Mouse (Mus musculus): ENCODE results near the gene Sppl3.
"Not testable (repeated sequence)": the region's sequence is repeated elsewhere in the genome, so short reads cannot be mapped to it uniquely, and the experiment has no call there.

The Sppl3 gene

DNA sequence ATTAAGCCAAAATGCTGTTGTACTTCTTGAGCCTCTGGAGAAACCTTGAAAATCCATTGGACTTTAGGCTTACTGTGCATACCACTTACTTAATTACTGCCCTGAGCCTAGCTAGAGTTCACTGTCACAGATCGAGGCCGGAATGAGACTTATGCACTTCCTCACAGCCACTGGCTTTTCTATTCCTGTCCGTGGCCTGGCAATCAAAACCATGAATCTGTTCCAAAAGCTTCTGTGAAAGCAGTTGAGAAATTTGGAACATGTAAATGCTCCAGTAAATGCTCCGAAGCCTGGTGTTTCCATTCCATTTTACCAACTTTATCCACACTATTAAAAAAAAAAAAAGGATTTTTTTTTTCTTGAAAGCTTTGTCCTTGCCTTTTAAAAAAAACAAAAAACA, 29.8 kb downstream of the Sppl3 start:
- no peak for DNase-seq (ENCODE audit: low spot score)

DNA sequence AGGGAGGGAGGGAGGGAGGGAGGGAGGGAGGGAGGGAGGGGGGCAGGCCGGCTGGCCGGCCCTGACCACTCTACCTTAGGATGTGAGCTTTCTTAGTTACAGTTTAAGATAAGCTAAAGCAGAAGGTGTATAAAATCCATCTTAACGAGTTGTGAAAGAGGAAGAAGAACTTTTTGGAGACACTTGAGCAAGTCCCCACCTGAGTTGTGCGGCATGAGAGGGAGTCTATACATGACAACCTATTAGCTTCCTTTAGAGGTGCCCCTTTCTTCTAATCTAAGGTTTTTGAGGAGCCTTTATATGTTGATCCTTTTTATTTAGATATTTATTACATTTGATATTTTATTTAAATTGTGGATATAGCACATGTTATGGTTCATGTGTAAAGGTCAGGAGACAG, 32.7 kb downstream of the Sppl3 start:
- DNase-seq (ENCODE audit: low spot score) = no peak

DNA sequence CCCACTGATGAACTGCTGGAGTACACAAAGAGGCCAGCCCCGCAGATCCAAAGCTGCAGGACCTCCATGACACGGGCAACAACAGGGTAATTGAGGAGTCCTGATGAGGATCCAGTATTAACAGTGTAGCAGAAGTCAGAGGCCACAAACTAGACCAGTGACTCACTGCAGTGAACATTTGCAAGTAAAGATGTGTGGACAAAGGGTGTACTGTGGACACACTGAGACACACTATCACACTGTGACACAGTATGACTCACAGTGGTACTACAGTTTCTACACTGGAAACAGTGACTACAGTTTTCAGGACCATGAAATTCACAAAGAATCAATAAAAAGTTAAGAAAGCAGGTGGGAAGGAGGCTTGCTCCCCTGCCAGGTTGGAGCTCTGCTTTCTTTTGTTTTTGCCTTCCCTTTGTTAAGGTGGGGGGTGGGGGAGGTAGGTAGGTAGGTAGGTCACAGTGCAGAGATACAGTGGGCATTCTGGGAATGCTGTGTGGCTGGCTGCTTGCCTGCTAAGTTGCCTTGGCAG, 34.3 kb downstream of the Sppl3 start:
- DNase-seq (ENCODE audit: low spot score) = no peak

DNA sequence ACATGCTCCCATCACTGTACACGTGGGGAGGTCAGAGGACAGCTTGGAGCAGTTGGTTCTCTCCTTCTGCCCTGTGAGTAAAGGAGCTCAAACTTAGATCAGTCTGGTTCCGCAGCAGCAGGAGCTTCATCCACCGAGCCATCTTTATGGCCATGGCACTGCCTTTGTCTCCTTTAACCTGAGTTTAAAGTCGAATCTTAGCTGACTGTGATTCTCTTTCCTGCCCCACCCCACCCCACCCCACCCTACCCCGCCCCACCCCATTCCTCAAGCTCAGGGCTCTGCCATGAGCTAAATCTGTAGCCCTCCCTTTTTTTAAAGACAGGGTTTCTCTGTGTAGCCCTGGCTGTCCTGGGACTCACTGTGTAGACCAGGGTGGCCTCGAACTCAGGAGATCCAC, 38.8 kb downstream of the Sppl3 start:
- no peak for DNase-seq (ENCODE audit: low spot score)

DNA sequence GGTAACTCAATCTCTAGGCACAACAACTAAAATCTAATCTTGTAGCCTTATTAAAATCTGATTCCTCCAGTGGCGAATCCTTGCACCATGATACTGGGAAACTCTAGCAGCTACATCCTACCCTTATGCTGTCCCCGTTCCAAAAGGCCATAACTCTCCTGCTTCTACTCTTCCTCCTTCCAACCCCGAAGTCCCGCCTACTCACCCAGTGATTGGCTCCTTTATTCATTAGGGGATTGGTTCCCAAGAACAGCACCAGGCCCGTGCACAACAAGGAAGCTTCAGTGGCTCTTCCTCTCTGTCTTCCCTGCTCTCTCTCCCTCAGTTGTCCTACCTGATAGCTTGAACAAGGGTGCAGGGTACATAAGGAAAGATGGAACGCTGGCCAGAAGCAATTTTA, 39.8 kb downstream of the Sppl3 start:
- DNase-seq (ENCODE audit: low spot score) = no peak

DNA sequence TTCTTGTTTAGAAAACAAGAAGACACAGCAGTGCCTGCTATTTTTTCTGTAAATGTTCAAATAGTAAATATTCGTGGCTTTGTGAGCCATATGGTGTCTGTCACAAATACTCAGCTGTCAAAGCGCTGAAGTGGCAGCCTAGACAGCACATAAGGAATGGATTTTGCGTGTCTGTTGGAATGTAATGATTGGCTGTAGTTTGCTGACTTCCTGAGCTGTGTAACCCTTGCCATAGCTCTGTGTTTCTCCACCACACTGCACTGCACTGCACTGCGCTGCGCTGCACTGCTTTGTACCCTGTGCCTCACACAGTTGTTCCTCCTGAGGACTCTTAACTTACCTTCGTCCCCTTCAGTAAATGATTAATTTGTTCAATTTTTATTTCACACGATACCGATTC, 41.6 kb downstream of the Sppl3 start:
- DNase-seq (ENCODE audit: low spot score) = no peak

DNA sequence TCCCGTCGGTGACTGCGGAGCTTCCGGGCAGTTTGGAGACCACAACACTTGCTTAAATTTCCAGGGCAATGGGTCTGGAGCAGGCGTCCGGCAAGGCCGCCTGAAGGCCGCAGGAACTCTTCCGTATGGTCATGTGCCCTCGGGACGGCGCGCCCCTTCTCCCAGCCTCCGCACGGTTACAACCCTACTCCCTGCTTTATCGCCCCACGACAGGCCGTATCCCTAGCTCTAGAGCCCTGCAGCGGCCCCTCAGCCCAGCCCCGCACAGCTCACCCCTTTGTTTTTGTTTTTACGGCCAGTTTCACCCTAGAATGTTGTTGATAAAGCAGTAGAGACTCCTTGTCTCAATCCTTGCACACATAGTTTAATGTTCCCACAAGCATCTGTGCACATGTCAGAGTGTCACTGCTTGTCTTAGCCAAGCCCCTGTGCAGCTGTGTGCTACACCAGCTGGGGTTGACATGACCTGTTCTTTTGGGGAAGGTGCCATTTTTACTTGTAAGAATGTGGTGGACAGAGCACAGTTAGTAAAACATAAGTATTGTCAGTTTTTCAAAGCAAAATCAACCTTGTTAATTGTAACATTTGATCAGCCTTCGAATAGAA, 43.0 kb downstream of the Sppl3 start:
- DNase-seq (ENCODE audit: low spot score) = no peak

DNA sequence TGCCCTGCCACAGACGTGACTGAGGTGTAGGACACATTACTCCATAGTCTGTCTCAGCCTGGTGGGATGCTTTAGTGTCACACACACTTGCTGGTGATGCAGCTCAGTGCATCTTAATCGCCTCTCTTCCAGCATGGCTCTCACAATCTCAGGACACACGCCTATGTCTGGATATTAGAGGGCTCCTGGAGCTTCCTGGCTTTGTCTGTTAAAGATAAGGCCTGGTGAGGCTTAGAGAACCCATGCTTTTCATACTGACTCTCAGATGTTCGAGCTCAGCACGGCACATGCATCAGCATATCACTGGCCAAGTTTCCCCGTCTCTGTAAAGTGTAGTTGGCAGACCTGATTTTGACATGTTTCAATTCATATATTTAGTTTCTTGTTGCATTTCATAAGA, 44.5 kb downstream of the Sppl3 start:
- DNase-seq (ENCODE audit: low spot score) = no peak

DNA sequence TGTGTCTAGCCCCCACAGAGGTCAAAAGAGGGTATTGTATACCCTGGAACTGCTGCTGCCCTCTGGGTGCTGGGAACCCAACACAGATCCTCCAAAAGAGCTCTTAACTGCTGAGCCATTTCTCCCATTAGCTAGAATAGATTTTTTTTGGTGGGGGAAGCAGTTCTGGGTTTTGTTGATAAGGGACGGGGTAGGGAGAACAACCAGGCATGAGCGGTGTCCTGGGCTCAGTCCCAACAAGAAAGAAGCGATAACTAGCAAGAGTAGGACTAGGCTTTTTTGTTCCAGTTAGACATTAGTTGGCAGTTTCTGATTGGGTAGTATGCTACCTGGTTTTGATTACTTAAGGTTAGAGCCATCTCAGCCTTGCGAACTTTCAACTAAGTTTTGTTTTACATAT, 46.2 kb downstream of the Sppl3 start:
- no peak for DNase-seq (ENCODE audit: low spot score)

DNA sequence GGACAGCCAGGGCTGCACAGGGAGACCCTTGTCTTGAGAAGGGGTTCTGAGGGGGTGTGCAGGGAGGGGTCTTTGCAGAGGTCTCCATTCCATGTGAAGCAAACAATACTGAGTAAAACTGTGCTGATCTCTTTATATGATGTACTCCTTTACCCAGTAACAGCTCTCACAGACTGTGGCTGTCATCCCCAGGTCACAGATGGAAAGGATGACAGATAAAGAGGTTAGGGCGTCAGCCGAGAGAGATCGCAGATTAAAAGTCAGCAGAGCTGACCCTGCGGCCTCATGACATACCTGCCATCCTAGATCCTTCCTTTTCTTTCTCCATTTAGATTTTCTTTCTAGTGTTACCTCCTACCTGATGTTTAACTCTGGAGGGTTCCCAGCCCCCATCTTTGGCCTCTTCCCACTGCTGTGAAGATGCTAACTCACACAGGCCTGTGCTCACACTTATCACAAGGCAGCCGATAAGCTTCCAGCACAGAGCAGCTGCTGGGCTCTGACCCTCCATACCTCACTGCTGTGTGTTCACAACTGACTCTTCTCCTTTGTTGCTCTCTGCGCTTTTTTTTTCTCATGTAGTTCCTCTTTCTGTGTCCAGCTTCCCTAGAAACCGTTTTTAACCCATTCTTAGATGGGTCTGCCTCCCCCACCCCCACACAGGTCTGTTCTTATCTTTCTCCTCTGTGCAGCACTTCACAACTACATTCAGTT, 47.8 kb downstream of the Sppl3 start:
- DNase-seq (ENCODE audit: low spot score) = no peak

DNA sequence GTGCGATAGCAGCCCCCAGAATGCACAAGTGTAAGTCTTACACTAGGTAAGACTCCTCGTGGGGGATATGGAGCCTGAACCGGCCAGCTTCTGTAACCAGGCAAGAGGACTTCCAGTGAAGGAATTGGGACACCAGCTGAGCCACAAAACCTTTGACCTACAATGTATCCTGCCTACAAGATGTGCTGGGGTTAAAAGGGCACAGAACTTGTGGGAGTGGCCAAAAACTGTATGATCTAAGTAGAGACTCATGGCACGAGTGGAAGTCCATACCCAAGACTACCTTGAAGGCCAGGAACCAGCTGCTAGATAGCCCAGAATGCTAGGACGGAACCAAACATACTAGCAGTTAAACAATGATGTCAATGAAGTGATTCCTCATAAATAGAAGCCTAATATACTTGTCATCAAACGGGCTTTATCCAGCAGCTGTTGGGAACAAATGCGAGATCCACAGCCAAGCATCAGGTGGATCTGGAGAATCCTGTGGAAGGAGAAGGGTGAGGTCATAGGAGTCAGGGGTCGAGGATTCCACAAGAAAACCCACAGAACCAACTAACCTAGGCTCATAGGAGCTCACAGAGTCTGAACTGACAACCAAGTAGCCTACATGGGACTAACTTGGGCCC, 49.2 kb downstream of the Sppl3 start:
- no peak for DNase-seq (ENCODE audit: low spot score)

DNA sequence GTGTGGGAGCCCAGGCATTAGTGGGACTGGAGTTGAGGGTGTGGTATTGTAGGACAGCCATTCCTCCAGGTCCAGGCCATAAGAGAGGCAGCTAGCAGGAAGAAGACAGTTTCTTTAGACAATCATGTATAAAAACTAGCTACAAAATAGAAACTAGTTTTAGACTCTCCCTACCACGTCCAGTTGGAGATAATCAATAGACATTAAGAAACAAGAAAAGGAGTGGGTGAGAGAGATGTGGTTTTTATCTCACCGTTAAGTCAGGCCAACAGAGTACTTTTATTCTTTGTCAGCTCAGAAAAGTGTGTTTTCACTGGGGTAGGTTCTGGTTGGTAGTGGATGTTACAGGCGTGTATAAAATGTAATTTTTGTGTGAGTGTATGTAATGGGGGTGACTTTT, 50.0 kb downstream of the Sppl3 start:
- no peak for DNase-seq (ENCODE audit: low spot score)

DNA sequence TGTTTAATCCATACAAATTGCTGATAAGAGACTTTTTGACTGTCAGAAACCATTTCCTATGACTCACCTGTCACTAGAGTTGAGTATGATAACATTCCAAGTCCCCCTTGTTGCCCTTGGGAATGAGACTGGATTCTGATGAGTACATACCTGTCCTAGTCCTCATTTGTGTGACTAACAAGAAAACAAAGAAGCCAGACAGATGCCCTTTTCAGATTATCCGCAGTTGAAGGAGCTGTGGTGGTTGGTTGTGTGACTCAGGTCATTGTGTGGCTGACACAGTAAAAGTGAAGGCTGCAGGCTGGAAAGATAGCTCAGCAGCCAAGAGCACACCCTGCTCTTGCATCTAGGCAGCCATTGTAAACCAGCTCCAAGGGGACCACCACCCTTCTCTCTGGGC, 51.6 kb downstream of the Sppl3 start:
- no peak for DNase-seq (ENCODE audit: low spot score)

DNA sequence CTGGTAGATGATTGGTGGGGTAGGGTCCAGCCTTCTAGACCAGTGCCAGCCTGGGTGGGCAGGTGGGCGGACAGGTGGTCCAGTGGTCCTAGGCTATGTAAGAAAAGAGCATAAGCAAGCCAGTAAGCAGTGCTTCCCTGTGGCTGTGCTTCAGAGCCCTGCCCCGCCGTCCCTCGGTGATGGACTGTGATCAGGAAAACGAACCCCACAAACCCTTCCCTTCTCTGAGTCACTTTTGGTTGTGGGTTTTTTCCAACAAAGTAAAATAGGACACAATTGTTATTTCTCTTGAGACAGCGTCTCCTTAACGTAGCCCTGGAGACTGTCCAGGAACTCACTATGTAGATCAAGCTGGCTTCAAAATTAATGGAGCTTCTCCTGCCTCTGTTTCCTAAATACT, 52.5 kb downstream of the Sppl3 start:
- DNase-seq (ENCODE audit: low spot score) = no peak

DNA sequence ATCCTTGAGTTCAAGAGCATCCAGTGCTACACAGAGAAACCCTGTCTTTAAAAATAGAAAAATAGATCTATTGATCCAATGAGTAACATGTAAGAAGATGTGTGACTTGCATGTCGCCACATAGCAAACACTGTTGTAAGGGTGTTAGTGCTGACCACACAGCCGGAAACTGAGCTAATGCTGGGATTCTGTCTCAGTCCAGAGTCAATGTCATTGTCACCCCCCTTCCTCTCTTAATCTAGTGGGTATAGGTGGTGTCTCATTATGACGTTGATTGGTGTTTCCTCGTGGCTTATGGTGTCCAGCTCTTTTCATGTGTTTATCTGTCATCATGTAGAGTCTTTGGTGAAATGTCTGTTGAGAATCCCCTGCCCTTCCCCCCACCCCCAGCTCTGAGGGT, 55.3 kb downstream of the Sppl3 start:
- DNase-seq (ENCODE audit: low spot score) = no peak

DNA sequence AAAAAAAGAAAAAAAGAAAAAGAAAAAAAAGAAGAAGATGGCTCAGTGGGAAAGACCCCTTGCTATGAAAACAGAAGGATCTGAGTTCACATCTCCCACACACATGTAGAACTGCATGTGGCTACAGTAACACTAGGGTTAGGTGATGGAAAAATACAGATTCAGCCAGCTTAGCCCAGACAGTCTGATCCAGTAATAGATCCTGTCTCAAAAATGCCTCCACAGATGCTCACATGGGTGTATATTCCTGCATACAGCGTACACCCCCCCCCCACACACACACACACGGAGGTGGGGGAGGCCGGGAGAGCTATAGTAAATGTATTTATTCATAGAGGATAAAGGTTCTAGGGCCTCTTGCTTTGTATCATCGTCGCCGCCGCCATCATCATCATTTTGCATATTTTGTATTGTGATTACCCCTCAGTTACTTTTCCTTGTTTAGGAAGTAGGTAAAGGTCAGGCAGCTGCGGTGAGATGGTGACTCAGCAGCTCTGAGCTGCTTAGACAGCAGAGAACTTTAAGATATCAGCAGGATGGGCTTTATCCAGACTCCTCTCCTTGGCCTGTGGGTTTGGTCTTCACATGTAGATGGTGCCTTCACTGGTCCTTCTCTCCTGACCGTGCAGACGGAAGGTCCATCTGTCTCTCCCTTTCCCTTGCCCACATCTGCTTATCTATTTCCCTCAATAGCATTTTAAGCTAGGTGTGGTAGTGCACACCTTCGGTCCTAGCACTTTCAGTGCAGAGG, 57.9 kb downstream of the Sppl3 start:
- no peak for DNase-seq (ENCODE audit: low spot score)

DNA sequence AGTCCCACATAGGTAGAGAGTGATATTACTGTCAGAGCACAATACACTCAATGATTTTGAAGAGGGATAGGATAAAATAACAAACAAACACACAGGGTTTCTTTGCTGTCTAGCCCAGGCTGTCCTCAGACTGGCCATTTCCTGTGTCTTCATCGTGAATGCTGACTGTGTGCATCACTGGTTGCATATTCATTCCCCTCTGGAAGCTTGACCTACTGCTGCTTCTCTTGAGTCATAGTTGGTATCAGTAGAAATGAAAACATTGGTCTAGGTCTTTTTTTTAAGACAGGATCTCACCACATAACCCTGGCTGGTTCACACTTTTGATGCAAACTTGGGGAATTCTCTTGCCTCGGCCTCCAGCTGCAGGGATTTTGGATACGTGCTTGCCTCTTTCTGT, 58.7 kb downstream of the Sppl3 start:
- DNase-seq (ENCODE audit: low spot score) = no peak

DNA sequence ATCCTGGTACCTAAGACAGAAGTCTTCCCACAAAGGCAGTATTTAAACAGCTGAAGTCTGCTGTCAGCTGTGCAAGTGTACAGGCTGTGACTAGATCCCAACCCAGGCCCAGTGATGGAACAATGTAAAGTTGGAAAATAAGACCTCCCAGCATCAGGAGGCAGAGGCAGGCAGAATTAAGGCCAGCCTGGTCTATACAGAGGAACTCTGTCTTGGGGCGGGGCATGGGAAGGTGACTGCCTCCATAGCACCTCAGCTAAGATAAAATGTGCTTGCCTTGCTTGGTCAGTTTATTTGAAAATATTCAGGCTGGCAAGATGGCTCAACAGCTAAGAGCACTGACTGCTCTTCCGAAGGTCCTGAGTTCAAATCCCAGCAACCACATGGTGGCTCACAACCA, 59.5 kb downstream of the Sppl3 start:
- DNase-seq (ENCODE audit: low spot score) = no peak

DNA sequence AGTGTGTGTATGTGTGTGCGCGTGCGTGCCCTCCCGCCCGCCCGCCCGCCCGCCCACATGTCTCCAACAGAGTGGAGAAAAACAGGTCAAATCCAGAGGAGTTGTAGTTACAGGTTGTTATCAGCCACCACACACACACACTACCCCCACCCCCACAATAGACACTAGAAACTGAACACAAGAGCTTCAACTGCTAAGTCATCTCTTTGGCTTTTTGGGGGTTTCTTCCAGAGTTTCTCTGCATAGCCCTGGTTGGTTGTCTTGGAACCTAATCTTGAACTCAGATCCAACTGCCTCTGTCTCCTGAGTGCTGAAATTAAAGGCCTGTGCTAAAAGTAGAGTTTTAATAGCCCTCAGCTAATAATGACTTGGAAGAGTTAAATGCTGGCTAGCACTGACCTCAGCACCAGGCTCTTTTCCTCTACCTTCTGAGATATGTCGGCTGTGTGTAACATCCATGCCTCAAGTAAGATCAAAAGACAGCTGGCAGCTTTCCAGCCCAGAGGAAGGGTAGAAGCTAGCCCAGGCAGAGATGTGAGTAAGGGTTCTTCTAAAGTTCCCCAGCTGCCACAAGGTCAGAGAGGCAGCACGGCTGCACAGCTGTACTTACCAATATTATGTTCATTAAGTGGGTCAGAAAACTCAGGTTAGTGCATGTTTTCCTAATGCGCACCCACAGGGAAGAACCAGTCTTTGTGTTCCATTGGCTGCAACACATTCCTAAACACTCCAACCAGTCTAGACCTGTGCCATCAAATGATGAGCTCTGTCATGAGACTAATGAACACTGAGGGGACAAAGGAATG, 60.4 kb downstream of the Sppl3 start:
- no peak for DNase-seq (ENCODE audit: low spot score)

DNA sequence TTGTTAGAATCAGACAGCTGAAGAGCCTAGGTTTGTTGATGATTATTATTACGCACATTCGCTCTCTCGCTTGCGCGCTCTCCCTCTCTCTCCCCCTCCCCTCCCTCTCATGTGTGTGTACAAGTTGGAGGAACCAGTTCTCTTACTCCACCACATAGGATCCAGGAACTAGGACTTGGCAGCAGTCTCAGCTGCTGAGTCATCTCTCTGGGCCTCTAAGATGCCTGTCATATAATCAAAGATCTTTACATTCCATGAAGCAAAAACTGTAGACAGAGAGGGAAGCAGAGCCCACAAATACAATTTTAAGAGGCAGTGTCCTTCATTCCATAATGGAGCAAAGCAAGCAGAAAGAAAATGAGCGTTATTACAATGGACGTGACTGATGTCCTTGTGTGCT, 61.2 kb downstream of the Sppl3 start:
- DNase-seq (ENCODE audit: low spot score) = no peak

DNA sequence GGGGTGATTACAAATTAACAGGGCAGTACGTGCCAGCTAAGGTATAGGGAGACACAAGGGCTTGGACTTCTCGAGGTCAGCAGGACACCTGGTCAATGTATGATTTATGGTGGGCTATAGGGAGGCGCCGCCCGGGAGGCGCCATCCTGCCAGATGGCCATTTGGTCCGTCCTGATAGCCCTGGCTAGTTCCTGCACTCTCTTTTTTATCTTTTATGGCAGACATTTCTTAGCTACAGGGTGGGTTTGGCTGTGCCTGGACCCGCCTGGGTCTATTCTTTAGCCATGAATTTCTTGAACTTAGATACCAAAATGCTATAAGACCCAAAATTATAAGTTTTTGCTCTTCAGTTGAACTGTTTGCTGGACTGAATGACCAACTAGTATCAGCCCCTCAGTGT, 62.4 kb downstream of the Sppl3 start:
- not testable (repeated sequence) for DNase-seq (ENCODE audit: low spot score)

DNA sequence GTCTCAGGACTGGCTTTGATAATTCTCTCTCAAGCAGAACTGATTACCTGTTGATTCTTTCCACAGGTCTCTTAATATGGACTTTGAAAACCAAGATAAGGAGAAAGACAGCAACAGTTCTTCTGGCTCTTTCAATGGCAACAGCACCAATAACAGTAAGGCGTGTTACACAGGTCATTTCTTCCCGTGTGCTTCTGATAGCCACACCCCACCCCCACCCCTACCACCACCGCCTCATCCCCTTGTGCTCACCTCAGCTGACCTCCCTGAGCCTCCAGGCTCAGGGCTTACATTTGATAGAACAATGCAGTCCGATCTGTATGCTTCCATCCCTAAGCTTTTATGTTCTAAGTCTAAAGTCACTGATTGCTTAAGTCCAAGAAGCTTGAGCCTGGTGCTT, 63.8 kb downstream of the Sppl3 start:
- no peak for DNase-seq (ENCODE audit: low spot score)
